Mouse (Mus musculus): ENCODE measurements around the gene Nt5c2.

DNA sequence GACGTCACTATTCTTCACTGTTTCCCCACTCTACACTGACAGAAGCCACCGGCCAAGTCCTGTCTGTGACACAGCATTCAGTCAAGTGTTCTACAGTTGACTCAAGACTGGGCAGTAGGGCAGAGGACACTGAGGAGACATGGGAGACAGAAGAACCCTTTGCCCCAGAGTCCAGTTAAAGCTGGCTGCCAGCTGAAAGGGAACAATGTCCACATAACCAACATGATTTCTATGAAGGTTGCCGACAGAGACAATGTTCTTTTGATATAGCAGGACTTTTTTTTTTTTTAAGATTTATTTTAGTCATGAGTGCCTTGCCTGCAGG, 35.2 kb downstream of the Nt5c2 start:
- TF ChIP-seq POLR2A (IDR thresholded peaks at IDR 0.05; ENCODE audit: borderline replicate concordance, low read depth, low read length): no peak
- TF ChIP-seq CTCF (IDR thresholded peaks at IDR 0.05; ENCODE audit: low read depth, low read length): no peak
